Mouse (Mus musculus) C2C12 (cell line): ENCODE results near the gene Mms19.

Source experiments
- CEBPB ChIP-seq: IDR thresholded peaks from one replicate; pipeline ENCODE4 v1.6.1; 2011; ENCODE audit warnings: low read depth, mild to moderate bottlenecking, control low read depth, moderate library complexity
- CTCF ChIP-seq: IDR thresholded peaks from one replicate; pipeline ENCODE4 v1.5.1; 2011; ENCODE audit not compliant: control insufficient read depth, insufficient read depth, insufficient read length
- MAX ChIP-seq: IDR thresholded peaks from one replicate; pipeline ENCODE4 v1.6.1; 2011; ENCODE audit warnings: mild to moderate bottlenecking, control low read depth
- MYOD1 ChIP-seq: IDR thresholded peaks from one replicate; pipeline ENCODE4 v1.6.1; 2011; ENCODE audit warnings: low read depth; ENCODE audit not compliant: control insufficient read depth, insufficient read length
- MYOG ChIP-seq: IDR thresholded peaks from one replicate; pipeline ENCODE4 v1.6.1; 2011; ENCODE audit not compliant: control insufficient read depth, insufficient read length; ENCODE audit errors: extremely low read depth
- USF1 ChIP-seq: IDR thresholded peaks from one replicate; pipeline ENCODE4 v1.6.1; 2011; ENCODE audit warnings: low read depth, mild to moderate bottlenecking, control low read depth, moderate library complexity

GRCm38 (mm10) chr19:42011123-42011522 lies 30.2 kb upstream of the Mms19 start:
- TF ChIP-seq CTCF (no peak), MAX (no peak), MYOD1 (no peak), CEBPB (no peak), MYOG (no peak), USF1 (no peak)
